Mouse (Mus musculus): Measurements from ENCODE around the gene Fcgr4. TPM values are rescaled to one million over a fixed set of nuclear protein-coding genes. Genes with fewer than 3 reads are reported as not detected.

Gene Fcgr4
- polyA plus RNA-seq, 1 experiment: 24.3 TPM

DNA sequence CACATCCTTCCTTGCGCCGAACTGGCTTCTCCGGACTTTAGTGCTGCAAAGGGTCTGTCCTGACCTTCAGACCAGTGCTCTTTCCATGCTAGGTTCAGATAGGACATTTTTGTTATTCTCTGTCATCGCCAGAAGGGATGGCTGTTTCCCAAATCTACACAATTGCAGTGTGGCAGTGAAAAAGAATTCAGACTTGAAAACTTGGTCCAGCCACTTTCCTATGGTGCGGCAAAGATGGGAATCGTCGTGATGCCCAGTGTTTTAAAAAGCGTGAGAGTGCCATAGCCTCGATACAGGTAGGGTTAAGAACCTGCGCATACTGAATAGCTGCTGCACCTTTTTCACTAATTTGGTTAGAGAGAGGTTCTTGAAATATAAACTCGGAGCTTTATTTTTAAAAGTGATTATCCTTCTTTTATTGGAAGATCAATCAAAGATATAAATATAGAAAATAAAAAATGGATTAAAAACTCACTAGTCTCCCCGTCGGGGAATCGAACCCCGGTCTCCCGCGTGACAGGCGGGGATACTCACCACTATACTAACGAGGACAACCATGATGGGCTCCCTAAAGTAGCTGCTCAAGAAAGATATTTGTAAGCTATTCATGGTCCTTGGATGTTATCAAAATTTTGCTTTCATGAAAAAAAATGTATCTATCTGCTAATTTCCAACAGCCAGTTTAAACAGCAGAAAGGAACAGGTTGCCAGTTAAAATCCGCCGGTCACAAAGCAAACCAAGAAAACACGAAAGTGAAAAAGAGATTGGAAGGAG lies 18.0 kb downstream of the Fcgr4 start:
- 6% methylated on average over 22 of the region's 22 CpGs for WGBS
- Histone ChIP-seq H3K4me1 (ENCODE audit: control insufficient read depth, insufficient read depth, low read length) (no peaks in the 10 kb centered on the region), H3K27ac (ENCODE audit: control insufficient read depth, insufficient read depth, low read depth, low read length, poor library complexity) (no peak overlapping the region), H3K4me3 (replicated peaks; ENCODE audit: control insufficient read depth, low read depth, low read length) (no peak overlapping the region)
- TF ChIP-seq CTCF (IDR thresholded peaks at IDR 0.05; ENCODE audit: control insufficient read depth, insufficient read depth, low read length) (no peak), POLR2A (IDR thresholded peaks at IDR 0.05; ENCODE audit: borderline replicate concordance, control insufficient read depth, low read depth, low read length) (no peak)

DNA sequence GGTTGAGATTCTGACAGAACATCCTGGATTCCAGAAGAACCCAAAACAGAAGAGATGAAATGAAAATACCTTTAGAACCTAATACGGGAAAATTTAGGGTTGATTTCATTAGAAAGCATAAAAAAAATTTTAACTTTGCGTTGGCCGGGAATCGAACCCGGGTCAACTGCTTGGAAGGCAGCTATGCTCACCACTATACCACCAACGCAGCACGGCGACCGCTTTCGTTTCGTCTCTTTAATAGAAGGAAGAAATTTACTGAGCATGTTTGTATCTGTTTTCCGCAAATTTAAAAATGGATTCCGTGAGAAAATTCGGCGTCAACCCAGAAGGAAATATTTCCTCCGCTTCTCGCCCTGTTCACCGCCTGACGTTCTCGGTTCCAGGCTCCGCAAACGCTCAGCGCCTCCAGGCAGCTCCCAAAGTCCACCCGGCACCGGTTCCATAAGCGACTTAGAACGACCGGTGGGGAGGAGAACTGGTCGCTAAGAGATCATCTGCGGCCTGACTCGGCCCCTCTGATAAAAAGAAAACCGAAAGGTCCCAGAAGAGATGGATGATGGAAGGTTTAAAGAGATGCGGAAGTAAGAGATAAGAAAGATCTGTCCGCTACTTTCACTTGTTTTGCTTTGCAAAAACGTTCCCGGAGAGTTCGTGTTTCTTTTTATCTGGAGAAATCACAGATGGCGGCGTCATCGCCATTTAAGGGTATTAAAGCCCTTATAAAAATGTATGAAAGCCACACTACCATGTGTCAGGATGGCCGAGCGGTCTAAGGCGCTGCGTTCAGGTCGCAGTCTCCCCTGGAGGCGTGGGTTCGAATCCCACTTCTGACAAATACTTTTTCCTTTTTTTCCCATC lies 19.4 kb downstream of the Fcgr4 start:
- H3K27ac ChIP-seq (ENCODE audit: control insufficient read depth, insufficient read depth, low read depth, low read length, poor library complexity): peak overlapping the region; percentile 96
- H3K4me3 ChIP-seq (replicated peaks; ENCODE audit: control insufficient read depth, low read depth, low read length): peak overlapping the region; percentile 90
- H3K4me1 ChIP-seq (ENCODE audit: control insufficient read depth, insufficient read depth, low read length): no peaks in the 10 kb centered on the region
- TF ChIP-seq POLR2A (IDR thresholded peaks at IDR 0.05; ENCODE audit: borderline replicate concordance, control insufficient read depth, low read depth, low read length) (no peak), CTCF (IDR thresholded peaks at IDR 0.05; ENCODE audit: control insufficient read depth, insufficient read depth, low read length) (no peak)
- under 1% methylated on average over 47 of the region's 47 CpGs for WGBS

DNA sequence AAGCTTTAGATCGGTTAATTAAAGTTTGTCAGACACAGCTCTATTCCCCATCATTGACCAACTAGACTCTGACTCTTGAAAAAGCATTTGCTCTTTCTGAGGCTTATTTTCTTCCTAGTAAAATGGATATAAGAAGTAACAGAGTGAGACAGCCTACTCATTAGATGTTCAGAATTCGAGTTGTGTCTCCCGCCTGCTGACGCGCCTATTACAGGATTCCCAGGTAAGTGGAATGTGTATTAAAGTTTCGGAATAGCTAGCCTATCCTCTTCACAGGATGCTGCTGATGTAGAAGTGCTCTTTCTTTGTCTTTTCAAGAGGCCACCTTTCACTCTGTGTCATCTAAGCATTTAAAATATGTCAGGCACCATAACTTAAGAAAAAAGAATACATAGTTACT lies 20.4 kb downstream of the Fcgr4 start:
- 85% methylated on average over 6 of the region's 6 CpGs for WGBS
- Histone ChIP-seq H3K27ac (ENCODE audit: control insufficient read depth, insufficient read depth, low read depth, low read length, poor library complexity) (no peak overlapping the region), H3K4me1 (ENCODE audit: control insufficient read depth, insufficient read depth, low read length) (no peaks in the 10 kb centered on the region), H3K4me3 (replicated peaks; ENCODE audit: control insufficient read depth, low read depth, low read length) (no peak overlapping the region)
- TF ChIP-seq POLR2A (IDR thresholded peaks at IDR 0.05; ENCODE audit: borderline replicate concordance, control insufficient read depth, low read depth, low read length) (no peak), CTCF (IDR thresholded peaks at IDR 0.05; ENCODE audit: control insufficient read depth, insufficient read depth, low read length) (no peak)

DNA sequence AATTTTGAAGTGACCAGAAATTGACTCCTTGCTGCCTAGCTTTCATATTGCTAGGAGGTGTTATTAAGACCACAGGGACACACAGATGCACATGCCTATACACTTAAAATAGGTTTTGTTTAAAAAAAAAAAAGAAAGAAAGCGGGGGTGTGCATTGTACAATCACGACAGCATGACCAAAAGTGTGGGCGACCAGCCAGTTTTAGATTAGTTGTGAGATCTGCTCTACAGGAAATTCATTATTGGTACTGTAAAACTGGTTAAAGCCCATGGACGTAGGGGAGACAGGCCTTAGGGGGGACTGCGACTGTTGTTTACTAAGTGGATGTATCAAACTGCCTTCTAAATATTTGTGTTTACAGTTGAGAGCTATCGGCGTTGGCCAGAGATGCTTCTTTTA lies 21.2 kb downstream of the Fcgr4 start:
- H3K27ac ChIP-seq (ENCODE audit: control insufficient read depth, insufficient read depth, low read depth, low read length, poor library complexity): no peak overlapping the region
- H3K4me1 ChIP-seq (ENCODE audit: control insufficient read depth, insufficient read depth, low read length): no peaks in the 10 kb centered on the region
- WGBS: 79% methylated on average over 7 of the region's 7 CpGs
- no peak overlapping the region for H3K4me3 ChIP-seq (replicated peaks; ENCODE audit: control insufficient read depth, low read depth, low read length)
- TF ChIP-seq POLR2A (IDR thresholded peaks at IDR 0.05; ENCODE audit: borderline replicate concordance, control insufficient read depth, low read depth, low read length): no peak
- TF ChIP-seq CTCF (IDR thresholded peaks at IDR 0.05; ENCODE audit: control insufficient read depth, insufficient read depth, low read length): no peak

DNA sequence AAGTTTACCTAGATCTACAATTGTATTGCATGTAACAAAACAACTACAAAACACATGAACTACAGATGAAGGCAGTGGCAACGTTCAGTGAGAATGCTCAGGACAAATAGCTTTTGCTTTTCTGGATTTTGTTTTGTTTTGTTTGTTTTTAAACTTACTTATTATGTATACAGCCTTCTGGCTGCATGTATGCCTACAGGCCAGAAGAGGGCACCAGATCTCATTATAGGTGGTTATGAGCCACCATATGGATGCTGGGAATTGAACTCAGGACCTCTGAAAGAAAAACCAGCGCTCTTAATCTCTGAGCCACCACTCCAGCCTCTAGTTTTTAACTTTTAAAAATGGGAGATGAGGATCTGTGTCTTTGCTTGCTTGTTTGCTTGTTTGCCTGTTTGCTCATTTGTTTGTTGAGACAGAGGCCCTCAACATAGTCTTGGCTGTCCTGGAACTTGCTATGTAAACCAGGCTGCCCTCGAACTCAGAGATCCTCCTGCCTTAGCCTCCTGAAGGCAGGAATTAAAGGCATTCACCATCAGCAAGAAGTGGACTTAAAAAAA lies 25.0 kb downstream of the Fcgr4 start:
- Histone ChIP-seq H3K27ac (ENCODE audit: control insufficient read depth, insufficient read depth, low read depth, low read length, poor library complexity) (no peak overlapping the region), H3K4me3 (replicated peaks; ENCODE audit: control insufficient read depth, low read depth, low read length) (peak overlapping the region; percentile 43), H3K4me1 (ENCODE audit: control insufficient read depth, insufficient read depth, low read length) (no peaks in the 10 kb centered on the region)
- 78% methylated on average over 3 of the region's 3 CpGs for WGBS
- TF ChIP-seq POLR2A (IDR thresholded peaks at IDR 0.05; ENCODE audit: borderline replicate concordance, control insufficient read depth, low read depth, low read length) (no peak), CTCF (IDR thresholded peaks at IDR 0.05; ENCODE audit: control insufficient read depth, insufficient read depth, low read length) (no peak)

DNA sequence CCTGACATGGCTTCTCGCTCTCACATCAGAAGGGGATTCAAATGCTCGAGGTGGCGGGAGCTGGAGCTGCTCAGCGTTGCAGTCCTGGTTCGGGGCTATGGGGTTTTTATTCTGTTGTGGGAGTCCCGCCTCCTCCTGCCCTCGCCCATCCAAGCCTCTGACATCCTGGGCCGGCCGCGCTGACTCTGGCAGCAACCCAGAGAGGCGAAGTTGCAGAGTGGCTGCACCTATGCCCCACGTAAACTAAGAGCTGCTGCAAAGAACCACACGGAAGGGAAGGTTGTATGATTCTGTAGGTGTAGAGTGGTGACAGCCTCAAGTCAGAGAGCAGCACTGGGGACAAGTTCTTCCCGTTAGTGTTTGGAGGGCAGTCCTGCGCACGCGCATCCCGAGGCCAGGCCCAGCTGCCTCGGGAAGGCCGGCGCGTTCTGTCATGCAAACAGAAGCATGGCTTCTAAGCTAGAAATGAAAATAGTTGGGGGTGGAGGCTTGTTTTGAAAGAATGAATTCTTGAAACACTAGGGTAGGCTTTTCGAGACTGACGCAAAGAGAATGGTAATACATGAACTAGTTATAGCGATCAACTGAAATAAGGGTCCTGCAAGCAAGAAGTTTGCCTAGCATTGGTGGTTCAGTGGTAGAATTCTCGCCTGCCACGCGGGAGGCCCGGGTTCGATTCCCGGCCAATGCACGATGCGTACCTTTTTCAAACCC lies 25.8 kb downstream of the Fcgr4 start:
- under 1% methylated on average over 33 of the region's 33 CpGs for WGBS
- peak overlapping the region; percentile 80 for H3K4me3 ChIP-seq (replicated peaks; ENCODE audit: control insufficient read depth, low read depth, low read length)
- TF ChIP-seq POLR2A (IDR thresholded peaks at IDR 0.05; ENCODE audit: borderline replicate concordance, control insufficient read depth, low read depth, low read length) (peak; percentile 37; the same call in 1 of the 2 replicates), CTCF (IDR thresholded peaks at IDR 0.05; ENCODE audit: control insufficient read depth, insufficient read depth, low read length) (no peak; the same call in 1 of the 2 replicates)
- no peaks in the 10 kb centered on the region for H3K4me1 ChIP-seq (ENCODE audit: control insufficient read depth, insufficient read depth, low read length)
- H3K27ac ChIP-seq (ENCODE audit: control insufficient read depth, insufficient read depth, low read depth, low read length, poor library complexity): peak overlapping the region; percentile 84

DNA sequence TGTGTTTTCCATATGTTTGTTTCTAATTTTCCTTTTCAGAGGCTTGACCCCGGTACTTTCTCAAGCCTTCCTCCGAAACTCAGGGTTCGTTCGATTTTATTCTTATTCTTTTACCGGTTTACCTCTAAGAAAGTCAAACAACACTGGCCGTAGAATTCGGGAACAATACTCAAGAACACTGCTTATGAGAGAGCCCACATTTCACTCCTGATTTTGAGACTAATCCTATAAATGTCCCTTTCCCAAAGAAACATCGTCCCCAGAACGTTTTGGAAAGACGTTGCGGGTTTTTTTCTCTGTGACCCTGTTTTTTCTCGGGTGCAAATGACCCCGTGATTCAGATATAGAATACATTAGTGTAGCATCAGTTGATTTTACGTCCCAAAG lies 26.4 kb downstream of the Fcgr4 start:
- TF ChIP-seq POLR2A (IDR thresholded peaks at IDR 0.05; ENCODE audit: borderline replicate concordance, control insufficient read depth, low read depth, low read length) (no peak), CTCF (IDR thresholded peaks at IDR 0.05; ENCODE audit: control insufficient read depth, insufficient read depth, low read length) (no peak)
- H3K4me1 ChIP-seq (ENCODE audit: control insufficient read depth, insufficient read depth, low read length): no peaks in the 10 kb centered on the region
- H3K27ac ChIP-seq (ENCODE audit: control insufficient read depth, insufficient read depth, low read depth, low read length, poor library complexity): no peak overlapping the region
- no peak overlapping the region for H3K4me3 ChIP-seq (replicated peaks; ENCODE audit: control insufficient read depth, low read depth, low read length)
- 16% methylated on average over 14 of the region's 14 CpGs for WGBS

Measured in bone marrow, adult 2 months (tissue).